Mouse (Mus musculus) urinary bladder, postnatal 25 days (tissue): ENCODE measurements at regions not wholly inside any gene's neighbourhood (a gene's known extent, or its start where the extent isn't known, plus 50 kb on each side); places are given as distances from the start of the nearest gene placed in this dataset.

Source experiments
- DNase-seq: peaks from one replicate; pipeline ENCODE4 v3.0.0; 2022; ENCODE audit warnings: low spot score

DNA sequence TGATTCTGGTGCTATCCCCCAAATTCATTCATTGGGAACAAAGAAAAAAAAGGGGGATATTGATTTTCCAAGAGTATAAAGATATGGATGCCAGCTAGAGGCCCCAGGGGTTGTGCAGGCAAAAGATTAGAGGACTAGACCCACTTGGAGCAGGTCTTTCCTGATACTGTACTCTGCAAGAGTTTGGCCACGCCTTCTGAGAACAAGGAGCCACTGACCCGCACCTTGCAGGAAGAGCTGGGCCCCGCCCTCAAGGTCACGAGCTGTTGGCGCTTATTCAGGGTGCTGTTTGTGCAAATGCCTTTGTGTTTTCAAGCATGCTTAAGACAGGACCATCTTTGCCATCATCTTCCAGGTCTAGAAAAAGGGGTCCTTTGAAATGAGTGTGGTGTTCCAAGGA lies 54.5 kb upstream of the Slc7a1 start:
- DNase-seq = no peak

DNA sequence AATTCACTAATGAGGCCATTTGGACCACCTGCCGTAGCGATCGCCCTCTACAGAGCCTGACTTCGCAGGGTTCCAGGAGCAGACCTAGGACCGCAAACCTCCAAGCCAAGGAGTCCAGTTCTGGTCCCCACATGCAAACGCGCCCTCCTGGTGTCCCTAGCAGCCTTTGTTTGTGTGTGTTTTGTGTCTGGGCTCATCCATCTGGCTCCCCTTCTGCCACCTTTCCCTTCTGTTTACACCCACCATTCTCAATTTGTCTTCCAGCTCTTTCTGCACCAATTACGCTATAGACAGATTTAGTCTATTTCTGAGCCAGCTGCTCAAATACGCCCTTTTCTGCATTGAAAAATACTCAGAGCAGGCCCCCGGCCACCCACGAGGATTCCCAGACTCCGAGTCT lies 54.1 kb upstream of the Slc7a1 start:
- DNase-seq = no peak

DNA sequence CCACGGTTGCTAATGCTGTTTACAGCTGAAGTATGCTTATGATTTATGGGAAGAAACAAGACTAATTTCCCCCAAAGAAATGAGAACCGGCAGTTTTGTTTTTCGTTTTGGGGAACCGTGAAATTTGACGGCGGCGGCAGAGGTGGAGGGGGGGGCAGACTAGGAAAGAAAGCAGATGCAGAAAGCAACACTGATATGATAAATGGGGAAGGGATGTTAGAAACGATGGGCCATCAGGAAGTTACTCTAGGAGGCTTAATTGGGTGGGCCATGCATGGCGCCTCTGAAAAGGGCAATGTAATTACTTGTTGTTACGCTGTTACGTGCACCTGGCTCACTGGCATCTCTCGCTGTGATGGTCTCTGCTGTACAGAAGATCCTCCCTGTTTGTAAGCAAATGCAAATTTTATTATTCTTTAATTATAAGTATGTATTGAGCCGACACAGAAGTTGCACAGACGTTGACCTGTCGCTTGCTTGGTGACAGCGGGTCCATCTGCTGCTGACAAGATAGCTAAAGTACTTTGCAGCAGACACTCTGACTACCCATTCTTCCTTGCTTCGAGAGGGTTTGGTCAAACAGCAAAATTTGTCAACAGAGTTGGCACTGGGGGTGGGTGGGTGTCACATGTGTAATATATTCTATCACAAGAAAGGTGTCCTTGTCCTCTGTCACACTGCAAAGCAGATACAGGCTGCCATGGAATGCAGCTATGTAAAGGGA lies 53.4 kb upstream of the Slc7a1 start:
- DNase-seq = no peak

DNA sequence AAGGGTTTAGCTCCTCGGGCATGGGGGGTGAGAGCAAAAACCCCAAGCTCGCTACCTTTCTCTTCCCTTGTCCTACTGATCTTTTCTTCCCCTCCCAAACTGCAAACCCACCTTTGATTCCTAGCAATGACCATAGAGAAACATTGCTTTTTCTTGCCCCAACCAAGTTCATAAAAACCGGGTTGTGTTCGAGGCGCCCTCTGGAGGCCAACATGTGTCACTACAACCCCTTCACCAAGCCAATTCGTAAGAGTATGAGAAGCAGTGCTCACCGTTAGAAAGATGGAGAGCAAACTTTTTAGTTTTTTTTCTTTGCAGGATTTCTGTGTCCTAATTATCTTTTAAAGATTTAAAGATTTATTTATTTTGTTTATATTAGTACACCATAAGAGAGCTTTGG lies 52.1 kb upstream of the Slc7a1 start:
- peak; percentile 65 for DNase-seq

DNA sequence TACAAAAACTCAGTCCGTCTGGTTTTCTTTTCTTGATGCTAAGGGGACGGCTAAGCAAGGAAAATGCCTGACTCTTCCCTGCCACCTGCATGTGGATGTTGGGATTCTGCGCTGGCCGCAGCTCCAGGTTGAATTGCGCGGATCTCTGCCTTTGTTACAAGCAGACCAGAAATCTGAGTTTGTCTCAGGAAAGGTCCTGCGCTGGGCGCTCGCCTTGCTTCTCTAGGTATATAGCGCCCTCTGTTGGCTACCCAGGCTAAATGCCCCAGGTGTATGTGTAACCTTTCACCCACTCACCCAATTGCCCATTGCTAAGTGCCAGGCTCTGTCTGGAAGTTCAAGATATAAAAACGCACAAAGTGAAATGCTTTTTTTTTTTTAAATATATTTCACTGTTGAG lies 51.2 kb upstream of the Slc7a1 start:
- DNase-seq = peak; percentile 67
